Mouse (Mus musculus) G1E (cell line): ENCODE measurements around the gene Epo.

ENCODE experiments used
- CTCF ChIP-seq: IDR thresholded peaks from 2 replicates; pipeline ENCODE4 v1.5.1; 2012; ENCODE audit warnings: low read depth, low read length, inconsistent platforms, mixed read lengths
- GATA2 ChIP-seq: IDR thresholded peaks from 2 replicates; pipeline ENCODE4 v1.6.1; 2012; ENCODE audit warnings: low read depth, low read length, inconsistent platforms, borderline replicate concordance
- POLR2AphosphoS5 ChIP-seq: IDR thresholded peaks from 2 replicates; pipeline ENCODE4 v1.6.1; 2012; ENCODE audit warnings: low read depth, low read length, inconsistent platforms; ENCODE audit not compliant: insufficient replicate concordance
- TAL1 ChIP-seq: conservative IDR thresholded peaks from 2 replicates; pipeline ENCODE4 v1.6.1; 2012; ENCODE audit warnings: low read depth, low read length, inconsistent platforms, mixed read lengths

DNA sequence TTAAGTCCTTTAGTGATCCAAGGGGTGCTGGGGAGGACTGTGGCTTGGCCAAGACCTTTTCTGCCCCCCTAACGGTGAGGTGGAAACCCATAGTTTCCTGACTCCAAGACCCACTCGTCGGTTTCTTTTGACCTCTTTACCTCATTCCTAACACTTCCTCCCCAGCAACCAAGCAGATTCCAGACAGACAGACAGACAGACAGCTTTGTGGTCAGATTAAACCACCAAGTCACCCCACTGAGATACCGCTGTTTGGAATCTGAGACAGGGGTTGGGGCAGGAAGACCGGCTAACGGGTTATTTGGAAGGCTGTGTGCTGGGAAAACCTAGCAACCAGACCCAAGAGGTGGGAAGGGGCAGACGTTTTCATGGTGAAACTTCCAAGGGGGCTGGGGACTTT is 37.1 kb upstream of the Epo start:
- TF ChIP-seq CTCF (no peak), TAL1 (no peak), GATA2 (no peak), POLR2AphosphoS5 (no peak)
